Mouse (Mus musculus): ENCODE data around the gene Cdc45.

Cdc45 gene

DNA sequence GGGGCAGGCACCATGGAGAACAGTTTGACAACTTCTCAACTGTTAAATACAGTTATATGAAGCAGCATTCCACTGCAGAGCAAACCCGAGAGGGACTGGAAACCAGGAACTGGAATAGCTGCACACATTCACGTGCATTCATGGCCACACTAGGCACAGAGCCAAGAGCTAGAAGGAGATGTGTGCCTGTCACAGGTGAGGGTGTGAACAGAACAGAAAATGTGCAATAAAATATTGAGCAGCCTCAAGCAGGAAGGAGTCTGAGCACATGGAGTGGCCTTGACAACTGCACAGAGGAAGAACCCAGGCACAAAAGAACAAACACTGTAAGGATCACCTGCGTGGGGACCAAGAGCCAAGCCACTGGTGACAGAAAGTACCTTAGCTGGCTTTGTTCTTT lies 81.1 kb downstream of the Cdc45 start:
- DNase-seq (ENCODE audit: low spot score), result no peak
